Mouse (Mus musculus) hindbrain, embryonic 14.5 days (tissue): ENCODE data around the gene Tln1. TPM values are rescaled to one million over a fixed set of nuclear protein-coding genes. Genes with fewer than 3 reads are reported as not detected.
"Not testable (repeated sequence)": the region's sequence is repeated elsewhere in the genome, so short reads cannot be mapped to it uniquely, and the experiment has no call there.

Source experiments
- ATAC-seq: fragments of 200-750 bp; cut with Nextera tagmentation; 2 replicates; pipeline ENCODE4 v1.8.0; 2017; ENCODE audit warnings: moderate number of reproducible peaks, mild to moderate bottlenecking, moderate TSS enrichment, moderate library complexity; ENCODE audit not compliant: low FRiP score
- DNase-seq: peaks from one replicate; pipeline ENCODE4 v3.0.0-alpha.2; 2015; ENCODE audit warnings: low spot score
- H3K27ac ChIP-seq: fragments of 300-500 bp; sonication (generic); 2 replicates; pipeline ENCODE4 v1.5.1; 2014; ENCODE audit warnings: mild to moderate bottlenecking, moderate library complexity
- H3K27me3 ChIP-seq: fragments of 300-500 bp; sonication (generic); 2 replicates; pipeline ENCODE4 v1.6.1; 2014; ENCODE audit warnings: mild to moderate bottlenecking, low read length, mixed read lengths; ENCODE audit not compliant: control insufficient read depth, insufficient read depth
- H3K36me3 ChIP-seq: fragments of 300-500 bp; sonication (generic); replicated peaks from 2 replicates; pipeline ENCODE4 v1.6.1; 2014; ENCODE audit not compliant: control insufficient read depth, insufficient read depth
- H3K4me1 ChIP-seq: fragments of 300-500 bp; sonication (generic); replicated peaks from 2 replicates; pipeline ENCODE4 v1.6.1; 2014; ENCODE audit warnings: antibody characterized with exemption, low read length, mixed read lengths; ENCODE audit not compliant: control insufficient read depth, insufficient read depth
- H3K4me2 ChIP-seq: fragments of 300-500 bp; sonication (generic); replicated peaks from 2 replicates; pipeline ENCODE4 v1.6.1; 2014; ENCODE audit warnings: mild to moderate bottlenecking, moderate library complexity
- H3K4me3 ChIP-seq: fragments of 300-500 bp; sonication (generic); replicated peaks from 2 replicates; pipeline ENCODE4 v1.5.1; 2014; ENCODE audit warnings: mild to moderate bottlenecking, low read length
- H3K9ac ChIP-seq: fragments of 300-500 bp; sonication (generic); 2 replicates; pipeline ENCODE4 v1.6.1; 2014
- H3K9me3 ChIP-seq: fragments of 300-500 bp; sonication (generic); 2 replicates; pipeline ENCODE4 v1.6.1; 2016; ENCODE audit warnings: low read length; ENCODE audit not compliant: control insufficient read depth
- WGBS: fragments of 180-500 bp; shearing (Covaris S2); extraction: QIAGEN DNeasy Blood & Tissue Kit; methylation state at CpG from one replicate; pipeline ENCODE4 v1.1.7; 2014; 5-methylcytosine and 5-hydroxymethylcytosine counted together
- polyA plus RNA-seq: library from polyadenylated mRNA; unstranded; fragments of >200 nt; fragmentation: Nextera tagmentation; extraction: Ambion mirVana; gene quantifications from 2 replicates; pipeline ENCODE4 v1.2.1, GENCODE M21; 2014

Gene Tln1
- 57.5 and 62.8 TPM in 2 replicates for polyA plus RNA-seq

- H3K4me3 ChIP-seq = peak within 1 kb of the TSS; percentile 81
- peak; percentile 95 for DNase-seq
- WGBS = under 1% methylated on average over 56 of the region's 62 CpGs
- peaks cover 40% of the 10 kb centered on the region for H3K36me3 ChIP-seq
- H3K4me1 ChIP-seq = peaks cover 34% of the 10 kb centered on the region
- peak within 1 kb of the TSS; percentile 78 for H3K4me2 ChIP-seq
- ATAC-seq = peak; percentile 96
- no peaks in the 10 kb centered on the region for H3K27me3 ChIP-seq
- H3K9me3 ChIP-seq = no peaks in the 10 kb centered on the region
- H3K27ac ChIP-seq = peak within 1 kb of the TSS; percentile 96
- peak within 1 kb of the TSS; percentile 87 for H3K9ac ChIP-seq
Observed at GRCm38 (mm10) chr4:43561997-43562768, at the start of gene Tln1, which contains the start of gene Creb3. Gene Tln1 (minus strand): TSS chr4:43562691. Gene Creb3 (plus strand): TSS chr4:43562332.

GRCm38 (mm10) chr4:43604751-43605685 is 42.5 kb upstream of the Tln1 start:
- Histone ChIP-seq H3K9ac (no peak overlapping the region), H3K4me3 (no peak overlapping the region), H3K36me3 (no peaks in the 10 kb centered on the region), H3K27ac (no peak overlapping the region), H3K9me3 (no peaks in the 10 kb centered on the region), H3K27me3 (no peaks in the 10 kb centered on the region), H3K4me2 (no peak overlapping the region), H3K4me1 (no peaks in the 10 kb centered on the region)
- ATAC-seq = no peak
- WGBS = 84% methylated on average over 9 of the region's 9 CpGs
- no peak for DNase-seq

GRCm38 (mm10) chr4:43604099-43604498 is 41.6 kb upstream of the Tln1 start:
- DNase-seq = no peak
- no peak overlapping the region for H3K9ac ChIP-seq
- H3K4me3 ChIP-seq = no peak overlapping the region
- H3K4me1 ChIP-seq = no peaks in the 10 kb centered on the region
- H3K9me3 ChIP-seq = no peaks in the 10 kb centered on the region
- H3K36me3 ChIP-seq = no peaks in the 10 kb centered on the region
- ATAC-seq = no peak
- no peak overlapping the region for H3K27ac ChIP-seq
- 75% methylated on average over 3 of the region's 3 CpGs for WGBS
- H3K27me3 ChIP-seq = no peaks in the 10 kb centered on the region
- no peak overlapping the region for H3K4me2 ChIP-seq

- Histone ChIP-seq H3K27ac (no peak overlapping the region), H3K9me3 (no peaks in the 10 kb centered on the region), H3K4me3 (no peak overlapping the region), H3K36me3 (no peaks in the 10 kb centered on the region), H3K4me2 (no peak overlapping the region), H3K27me3 (no peaks in the 10 kb centered on the region), H3K4me1 (no peaks in the 10 kb centered on the region), H3K9ac (no peak overlapping the region)
- no peak for DNase-seq
- ATAC-seq = no peak
- WGBS = 85% methylated on average over 9 of the region's 9 CpGs
Observed at GRCm38 (mm10) chr4:43600195-43600934, 37.9 kb upstream of the Tln1 start.

- Histone ChIP-seq H3K27me3 (no peaks in the 10 kb centered on the region), H3K27ac (no peak overlapping the region), H3K4me2 (no peak overlapping the region), H3K4me3 (no peak overlapping the region), H3K9me3 (no peaks in the 10 kb centered on the region), H3K4me1 (no peaks in the 10 kb centered on the region), H3K9ac (no peak overlapping the region), H3K36me3 (no peaks in the 10 kb centered on the region)
- DNase-seq (no peak), ATAC-seq (no peak)
- 90% methylated on average over 7 of the region's 7 CpGs for WGBS
Observed at GRCm38 (mm10) chr4:43598650-43599380, 36.3 kb upstream of the Tln1 start.

- ATAC-seq = no peak
- no peak overlapping the region for H3K4me2 ChIP-seq
- WGBS = 87% methylated on average over 4 of the region's 4 CpGs
- H3K4me1 ChIP-seq = no peaks in the 10 kb centered on the region
- no peak for DNase-seq
- H3K27ac ChIP-seq = no peak overlapping the region
- H3K9me3 ChIP-seq = no peaks in the 10 kb centered on the region
- H3K36me3 ChIP-seq = no peaks in the 10 kb centered on the region
- no peaks in the 10 kb centered on the region for H3K27me3 ChIP-seq
- no peak overlapping the region for H3K9ac ChIP-seq
- no peak overlapping the region for H3K4me3 ChIP-seq
Observed at GRCm38 (mm10) chr4:43598200-43598599, 35.7 kb upstream of the Tln1 start.

- not testable (repeated sequence) for H3K4me3 ChIP-seq, DNase-seq, H3K4me2 ChIP-seq, ATAC-seq, H3K27ac ChIP-seq, H3K4me1 ChIP-seq, H3K27me3 ChIP-seq, H3K9me3 ChIP-seq, H3K9ac ChIP-seq, H3K36me3 ChIP-seq
- 91% methylated on average over 2 of the region's 2 CpGs for WGBS
Observed at GRCm38 (mm10) chr4:43596597-43596996, 34.1 kb upstream of the Tln1 start.

GRCm38 (mm10) chr4:43593453-43593852 is 31.0 kb upstream of the Tln1 start:
- ATAC-seq = no peak
- DNase-seq = no peak
- H3K36me3 ChIP-seq = no peaks in the 10 kb centered on the region
- H3K4me3 ChIP-seq = no peak overlapping the region
- no peaks in the 10 kb centered on the region for H3K9me3 ChIP-seq
- no peak overlapping the region for H3K4me2 ChIP-seq
- H3K27me3 ChIP-seq = no peaks in the 10 kb centered on the region
- 65% methylated on average over 3 of the region's 3 CpGs for WGBS
- no peak overlapping the region for H3K27ac ChIP-seq
- no peak overlapping the region for H3K9ac ChIP-seq
- H3K4me1 ChIP-seq = no peaks in the 10 kb centered on the region
